Mouse (Mus musculus) cerebellum, adult (tissue): ENCODE results near the gene Gpr39.

Experiments
- ATAC-seq: cut with Nextera tagmentation; 2 replicates; pipeline ENCODE4 v1.9.2; 2017; ENCODE audit warnings: mild to moderate bottlenecking, moderate library complexity, mixed read lengths; ENCODE audit not compliant: insufficient number of reproducible peaks, low FRiP score, low TSS enrichment

The Gpr39 gene

DNA sequence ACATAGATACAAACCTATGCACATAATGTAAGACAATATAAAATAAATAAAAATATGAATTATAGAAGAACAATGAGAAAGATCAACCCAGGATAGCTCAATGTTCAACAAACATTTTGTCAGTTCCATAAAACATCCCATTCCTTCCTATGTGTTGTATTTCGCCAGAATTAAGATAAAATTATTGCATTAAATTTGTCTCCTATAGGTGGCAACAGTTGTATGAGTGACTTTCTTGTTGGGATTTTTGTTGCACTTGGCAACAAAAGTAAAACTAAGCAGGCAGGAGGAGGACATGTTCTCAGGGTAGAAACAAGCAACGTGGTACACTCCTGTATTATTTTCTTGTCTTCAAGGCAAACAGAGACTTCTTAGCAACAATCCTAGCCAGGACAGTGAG, 246.3 kb downstream of the Gpr39 start:
- no peak for ATAC-seq
